Mouse (Mus musculus) layer of hippocampus, postnatal 36 days (tissue): ENCODE data around the gene Stk4. TPM values are rescaled to one million over a fixed set of nuclear protein-coding genes. Genes with fewer than 3 reads are reported as not detected.

ENCODE experiments used
- DNase-seq, 2 experiments: peaks; one replicate each; pipeline ENCODE4 v3.0.0; 2022
- total RNA-seq, 2 experiments: library from RNA; stranded (reverse); gene quantifications; 2 replicates each; pipeline ENCODE4 v1.2.3; 2021

The Stk4 gene
- total RNA-seq, 2 experiments from 2014 or later: 50.4 to 51.2 TPM

DNA sequence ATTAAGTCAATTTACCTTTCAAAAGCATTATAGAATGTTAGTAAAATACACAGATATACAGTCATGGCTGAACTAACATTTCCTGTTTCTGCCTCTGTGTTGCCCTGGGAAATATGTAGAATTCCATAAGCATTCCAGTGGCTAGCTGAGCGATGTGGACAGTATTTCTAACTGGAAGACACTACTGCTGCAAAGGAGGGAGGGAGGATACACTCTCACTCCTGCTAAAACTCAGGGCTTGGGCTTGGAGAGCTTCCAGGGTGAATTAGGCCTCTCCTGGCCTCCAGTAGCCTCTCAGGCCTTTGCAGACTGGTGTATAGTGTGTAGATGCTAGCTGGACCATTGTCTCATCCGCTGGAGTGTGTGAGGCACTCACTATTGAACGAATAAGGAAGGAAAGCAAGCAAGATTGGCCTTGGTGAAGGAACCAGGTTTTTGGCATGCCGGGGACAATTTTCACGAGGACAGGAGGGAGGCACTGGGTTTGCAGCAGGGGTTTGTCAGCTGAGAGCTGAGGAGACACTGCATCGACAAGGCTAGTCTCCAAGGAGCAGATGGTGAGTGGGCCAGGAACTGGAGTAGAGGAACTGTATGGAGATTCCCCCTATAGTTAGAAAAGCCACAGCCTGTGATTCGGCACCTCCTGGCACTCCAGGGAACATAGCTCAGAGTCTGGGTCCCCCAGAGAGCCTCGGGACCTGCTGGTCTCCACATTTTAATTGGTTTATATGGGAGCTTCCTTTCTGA, 104.7 kb downstream of the Stk4 start:
- peak; percentile 59 to 62 for DNase-seq

- DNase-seq: no peak
Observed at GRCm38 (mm10) chr2:164175850-164176249, 105.7 kb downstream of the Stk4 start.

DNA sequence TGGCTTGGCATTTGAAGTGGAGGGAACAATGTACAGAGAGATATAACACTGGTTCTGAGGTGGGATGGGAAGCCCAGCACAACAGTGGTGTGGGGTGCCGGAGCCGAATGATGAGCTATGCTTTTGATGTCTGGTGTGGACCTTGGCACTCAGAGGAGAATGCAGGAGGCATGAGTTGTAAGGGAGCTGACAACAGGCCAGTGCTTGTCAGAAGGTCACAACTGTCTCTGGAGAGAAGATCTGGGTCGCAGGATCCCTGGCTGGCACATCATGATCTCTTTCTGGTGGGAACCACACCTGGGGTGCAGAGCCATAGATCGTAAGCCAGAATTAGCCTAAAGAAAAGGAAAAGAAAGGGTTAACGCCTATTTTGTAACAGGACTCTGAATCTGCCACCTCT, 107.7 kb downstream of the Stk4 start:
- no peak for DNase-seq

DNA sequence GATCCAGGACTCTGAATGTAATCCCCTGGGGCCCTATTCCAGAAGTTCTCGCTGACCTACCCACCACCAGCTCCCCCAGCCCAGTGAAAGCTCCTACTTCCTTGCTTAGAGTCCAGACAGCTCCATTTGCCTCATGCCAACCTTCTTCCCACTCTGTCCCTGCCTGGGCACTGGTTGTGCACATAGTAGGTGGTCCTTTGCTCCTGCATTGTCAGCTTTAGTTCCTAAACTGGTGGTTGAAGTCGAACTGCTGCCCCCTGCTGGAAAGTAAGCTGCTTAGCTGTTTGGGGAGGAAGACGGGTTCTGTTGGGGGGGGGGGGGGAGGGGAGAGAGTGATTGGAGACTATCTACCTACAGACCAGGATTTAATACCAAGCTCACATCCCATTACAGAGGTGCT, 110.0 kb downstream of the Stk4 start:
- no peak for DNase-seq

- no peak for DNase-seq
Observed at GRCm38 (mm10) chr2:164180770-164181169, 110.6 kb downstream of the Stk4 start.

DNA sequence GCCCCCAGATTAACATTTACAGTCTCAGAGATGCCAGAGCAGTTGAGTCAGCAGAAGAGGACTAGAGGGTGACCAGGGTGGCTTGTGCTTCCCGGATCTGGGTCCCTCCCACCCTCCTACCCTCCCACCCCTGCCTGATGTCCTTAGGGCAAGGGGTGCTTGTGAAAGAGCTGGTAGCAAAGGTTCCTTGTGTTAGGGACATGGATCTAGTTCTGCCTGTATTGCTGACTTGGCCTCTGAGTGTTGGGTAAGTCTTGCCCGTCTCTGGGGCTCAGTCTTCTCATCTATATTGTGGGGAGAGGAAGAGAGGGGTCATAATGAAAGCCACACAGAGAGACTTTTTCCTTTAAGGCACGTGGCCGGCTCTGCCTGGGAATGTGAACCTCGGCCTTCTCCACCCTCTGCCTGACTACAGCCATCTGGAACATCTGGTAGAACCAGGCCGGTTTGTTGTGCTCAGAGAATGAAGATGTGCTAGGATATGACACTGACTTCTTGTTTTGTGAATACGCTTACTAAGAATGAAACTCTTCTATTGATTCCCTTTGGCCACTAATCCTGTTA, 112.7 kb downstream of the Stk4 start, which contains the start of gene Wfdc5:
Gene Wfdc5 (minus strand): TSS at position 51 of the 564 bp plus-strand sequence.
- DNase-seq: no peak

DNA sequence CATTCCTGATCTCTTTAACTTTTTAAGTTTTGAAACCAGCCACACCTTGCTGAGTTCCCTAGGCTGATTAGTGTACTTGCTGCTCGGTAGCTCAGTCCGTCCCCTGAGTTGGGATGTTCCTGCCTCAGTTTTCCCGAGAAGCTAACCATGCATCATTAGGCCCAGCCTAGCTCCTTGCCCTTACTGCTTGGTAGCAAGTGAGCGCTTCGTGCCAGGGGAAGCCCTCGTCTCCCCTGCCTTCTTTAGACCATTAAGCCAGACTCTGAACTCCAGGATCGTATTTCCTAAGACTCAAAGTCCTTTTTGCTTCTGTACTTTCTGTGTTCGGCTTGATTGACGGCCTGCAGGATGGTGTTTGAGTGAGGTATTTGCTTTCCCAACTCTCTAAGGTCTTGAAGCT, 113.2 kb downstream of the Stk4 start:
- DNase-seq: no peak

DNA sequence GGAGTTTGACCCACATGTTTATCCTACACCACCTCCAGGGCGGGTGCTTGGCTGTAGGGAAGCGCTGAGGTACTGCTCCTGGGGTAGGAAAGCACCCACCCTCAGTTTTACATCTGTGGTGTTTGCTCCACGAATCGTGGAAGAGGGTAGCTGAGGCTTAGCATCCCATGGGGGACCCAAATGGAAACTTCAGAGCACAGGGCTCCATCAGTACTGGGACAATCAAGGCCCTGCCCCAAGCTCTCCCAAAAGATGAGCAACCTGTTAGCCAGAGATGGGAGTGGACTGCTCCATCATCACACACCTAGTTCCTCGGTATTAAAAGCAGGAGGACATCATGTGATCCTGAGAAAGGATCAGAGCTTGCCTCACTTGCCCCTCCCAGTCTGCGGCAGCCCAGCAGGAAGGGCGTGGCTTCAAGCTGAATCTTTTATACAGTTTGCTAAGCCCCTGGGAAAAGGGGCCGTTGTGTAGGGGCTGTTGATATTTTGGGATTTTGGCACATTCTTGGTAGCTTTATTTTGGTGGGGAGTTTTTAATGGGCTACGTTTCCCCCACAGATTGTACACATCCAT, 114.1 kb downstream of the Stk4 start:
- no peak for DNase-seq

DNA sequence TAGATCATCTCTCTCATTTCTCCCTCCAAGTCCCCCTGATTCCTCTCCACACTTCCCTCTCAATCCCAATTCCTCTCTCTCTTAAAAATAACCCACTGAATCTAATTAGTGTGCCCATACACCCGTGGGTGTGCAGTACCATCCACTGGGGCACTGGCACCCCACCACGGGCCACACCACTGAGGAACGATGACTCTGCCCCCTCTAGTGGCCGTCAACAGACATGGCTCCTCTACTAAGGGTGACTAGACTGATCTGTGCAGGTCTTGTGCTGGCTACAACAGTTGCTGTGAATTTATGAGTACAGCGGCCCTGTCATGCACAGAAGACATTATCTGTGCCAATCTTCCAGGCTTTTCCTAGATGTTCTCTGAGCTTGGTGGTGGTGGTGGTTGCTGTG, 118.6 kb downstream of the Stk4 start:
- DNase-seq: no peak

- DNase-seq: no peak
Observed at GRCm38 (mm10) chr2:164190576-164190975, 120.5 kb downstream of the Stk4 start, which contains the start of gene Wfdc12. Gene Wfdc12 (minus strand): TSS chr2:164190608.

DNA sequence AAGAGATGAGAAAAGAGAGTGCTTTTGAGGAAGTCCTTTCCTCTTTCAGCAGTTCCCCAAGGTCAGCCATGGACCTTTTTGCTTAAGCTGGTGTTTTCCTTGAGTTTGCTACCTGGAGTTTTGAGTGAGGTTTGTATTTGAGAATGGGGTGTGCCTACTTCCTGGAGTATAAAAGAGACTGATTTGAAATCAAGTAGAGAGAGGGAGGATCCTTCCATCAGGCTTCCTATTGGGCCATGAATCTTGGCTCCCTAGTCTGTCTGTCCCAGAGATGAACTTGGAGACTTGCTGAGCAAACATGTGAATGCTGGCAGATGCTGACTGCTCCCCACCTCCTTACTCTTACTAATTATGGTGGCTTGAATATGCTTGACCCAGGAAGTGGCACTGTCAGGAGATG, 122.2 kb downstream of the Stk4 start:
- DNase-seq: no peak

GRCm38 (mm10) chr2:164194959-164195630, 125.0 kb downstream of the Stk4 start:
- no peak for DNase-seq

DNA sequence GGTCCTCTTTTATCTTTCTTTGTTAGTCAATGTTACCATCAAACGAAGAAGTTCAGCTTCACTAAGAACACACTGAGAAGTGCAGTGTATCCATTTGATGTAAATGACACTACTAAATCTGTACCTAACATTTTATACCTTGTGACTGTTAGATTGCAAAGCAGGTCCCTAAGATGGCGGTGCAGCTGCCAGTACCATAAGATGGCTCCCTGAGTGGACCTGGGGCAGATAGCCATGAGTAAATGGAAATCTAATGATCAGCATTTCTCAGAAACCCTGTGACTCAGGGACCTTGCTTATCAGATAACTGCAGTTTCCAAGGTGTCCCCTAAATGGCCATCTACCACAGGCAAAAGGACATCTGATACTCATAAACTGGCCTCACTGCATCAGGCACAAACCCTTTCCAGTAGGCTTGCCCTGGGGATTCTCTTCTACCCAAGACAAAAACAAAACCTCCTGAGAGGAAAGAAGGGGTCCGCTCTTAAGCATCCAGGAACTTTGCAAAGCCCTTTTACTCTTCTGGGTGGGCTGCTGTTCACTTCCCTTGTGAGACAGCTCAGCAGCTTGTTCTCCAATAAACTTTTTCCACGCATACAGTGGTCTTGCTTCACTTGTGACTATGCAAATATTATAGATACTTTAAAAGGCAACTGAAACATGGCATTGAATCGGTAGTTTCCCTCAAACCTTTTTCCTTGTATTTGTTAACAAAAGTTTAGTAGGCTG, 126.0 kb downstream of the Stk4 start:
- DNase-seq: no peak

GRCm38 (mm10) chr2:164196700-164196990, 126.5 kb downstream of the Stk4 start:
- no peak for DNase-seq

- DNase-seq: no peak
Observed at GRCm38 (mm10) chr2:164199626-164200327, 129.7 kb downstream of the Stk4 start, which contains the start of gene Wfdc15a. Gene Wfdc15a (minus strand): TSS chr2:164200130.

Other genes starting within 250 kb of the Stk4 start
- under 1 TPM in 1 of 2 experiments, not detected in 1; 0.35 TPM for gene Ccn5, start 249.5 kb upstream of the Stk4 start, total RNA-seq
- not detected for gene Kcnk15, start 216.7 kb upstream of the Stk4 start, total RNA-seq
- gene Rims4, start 151.6 kb upstream of the Stk4 start, total RNA-seq: 10 to 100 TPM; 45.5 to 47.5 TPM
- gene Ywhab, start 75.4 kb upstream of the Stk4 start, total RNA-seq: 100 to 1,000 TPM; 531 to 565 TPM
- under 1 TPM in 1 of 2 experiments, not detected in 1; 0.37 TPM for gene Pabpc1l, start 44.9 kb upstream of the Stk4 start, total RNA-seq
- gene Tomm34, start 847 bp downstream of the Stk4 start, total RNA-seq: 100 to 1,000 TPM in 1 of 2 experiments, 10 to 100 TPM in 1; 99.4 to 114 TPM
- gene Kcns1, start 100.8 kb downstream of the Stk4 start, total RNA-seq: 1 to 10 TPM; 4.0 to 4.2 TPM
- not detected for gene Wfdc5, start 112.4 kb downstream of the Stk4 start, total RNA-seq
- not detected for gene Wfdc12, start 120.3 kb downstream of the Stk4 start, total RNA-seq
- gene Wfdc15a, start 129.8 kb downstream of the Stk4 start, total RNA-seq: not detected
- not detected for gene Wfdc15b, start 151.3 kb downstream of the Stk4 start, total RNA-seq
- not detected for gene Svs2, start 168.1 kb downstream of the Stk4 start, total RNA-seq
- gene Svs3b, start 186.3 kb downstream of the Stk4 start, total RNA-seq: not detected
- gene Svs4, start 208.1 kb downstream of the Stk4 start, total RNA-seq: not detected
- gene Svs3a, start 218.9 kb downstream of the Stk4 start, total RNA-seq: not detected
- gene Svs6, start 246.4 kb downstream of the Stk4 start, total RNA-seq: not detected